Mouse (Mus musculus) Muller cell, postnatal 12 days (primary cell): Measurements from ENCODE around the gene Mtcl1.

ENCODE experiments used
- DNase-seq: peaks from one replicate; pipeline ENCODE4 v3.0.0-alpha.2; 2015; ENCODE audit errors: inconsistent ontology term

Gene Mtcl1

DNA sequence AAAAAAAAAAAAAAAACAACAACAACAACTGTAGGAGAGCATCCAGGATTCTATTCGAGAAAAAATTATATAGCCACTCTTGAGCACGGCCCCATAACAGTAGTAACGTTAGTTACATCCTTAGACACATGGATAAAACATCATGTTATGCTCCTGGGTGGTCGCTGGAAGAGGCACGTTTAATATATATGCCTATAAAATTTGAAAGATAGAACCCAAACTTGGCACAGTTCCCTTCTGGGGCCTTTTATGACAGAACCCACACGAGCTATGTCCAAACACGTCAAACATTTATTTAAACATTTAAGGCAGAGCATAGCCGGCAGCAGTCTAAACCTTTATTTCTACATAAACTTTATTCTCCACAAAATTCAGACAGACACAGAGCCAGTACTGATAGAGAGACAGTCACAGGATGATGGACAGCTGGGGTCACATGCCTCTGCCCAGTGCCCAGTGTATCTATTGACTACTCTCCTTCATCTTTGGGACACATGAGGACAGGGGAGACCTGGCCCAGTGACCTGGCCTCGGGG is 40.4 kb downstream of the Mtcl1 start:
- DNase-seq, result no peak

- DNase-seq, result no peak
These were observed 41.1 kb downstream of the Mtcl1 start for GRCm38 (mm10) chr17:66408400-66408799.

DNA sequence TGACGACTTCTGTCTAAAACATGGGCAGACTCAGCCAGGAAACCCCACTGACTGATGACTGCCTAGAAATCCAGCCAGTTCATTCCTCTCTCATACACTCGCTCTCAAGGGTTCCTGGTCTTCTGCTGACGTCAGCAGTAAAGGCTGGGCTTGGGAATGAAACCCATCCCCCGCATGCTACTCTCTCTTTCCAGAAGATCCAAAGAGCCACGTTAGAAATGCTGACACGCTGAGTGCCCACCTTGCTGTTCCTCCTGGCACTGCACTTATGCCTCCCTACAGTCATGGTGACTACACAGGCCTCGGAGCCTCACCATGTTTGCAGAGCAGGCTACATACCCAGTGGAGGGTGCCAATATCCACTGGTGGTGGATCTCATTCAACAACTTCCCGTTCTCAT is 41.7 kb downstream of the Mtcl1 start:
- DNase-seq, result no peak

GRCm38 (mm10) chr17:66405601-66406000 is 43.9 kb downstream of the Mtcl1 start:
- no peak for DNase-seq

DNA sequence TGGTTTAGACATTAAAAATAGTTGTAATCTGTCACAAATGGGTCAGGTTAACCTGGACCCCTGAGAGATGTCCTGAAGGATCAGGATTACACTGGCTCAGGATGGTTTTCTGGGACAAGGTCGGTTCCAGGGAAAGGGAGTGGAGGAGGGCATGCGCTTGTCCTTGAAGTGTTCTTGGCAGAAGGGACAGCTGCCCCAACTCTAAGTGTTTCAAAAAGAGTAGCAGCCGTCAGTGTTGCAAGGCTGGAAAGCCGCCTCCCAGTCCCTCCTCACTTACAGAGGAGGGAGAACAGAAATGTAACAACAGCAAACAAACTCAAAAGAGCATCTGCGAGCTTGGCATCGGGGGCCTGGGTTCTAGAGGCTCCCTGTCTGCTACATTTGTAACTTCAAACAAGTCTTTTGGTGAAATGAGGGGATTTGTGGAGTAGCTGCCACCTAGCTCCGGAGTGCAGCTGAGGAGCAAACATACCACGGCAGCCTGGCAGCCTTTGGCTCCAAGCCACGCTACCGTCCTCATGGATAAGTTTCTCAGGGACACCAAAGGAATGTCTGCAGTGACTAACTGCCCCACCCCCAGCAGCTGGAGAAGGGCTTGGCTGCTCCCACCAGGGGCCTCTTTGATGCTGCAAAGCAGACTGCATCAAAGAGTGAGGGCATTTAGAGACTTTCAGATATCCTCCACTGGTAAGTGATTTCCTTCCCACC is 44.5 kb downstream of the Mtcl1 start:
- DNase-seq, result peak; percentile 70

GRCm38 (mm10) chr17:66402791-66403470 is 46.6 kb downstream of the Mtcl1 start:
- no peak for DNase-seq

DNA sequence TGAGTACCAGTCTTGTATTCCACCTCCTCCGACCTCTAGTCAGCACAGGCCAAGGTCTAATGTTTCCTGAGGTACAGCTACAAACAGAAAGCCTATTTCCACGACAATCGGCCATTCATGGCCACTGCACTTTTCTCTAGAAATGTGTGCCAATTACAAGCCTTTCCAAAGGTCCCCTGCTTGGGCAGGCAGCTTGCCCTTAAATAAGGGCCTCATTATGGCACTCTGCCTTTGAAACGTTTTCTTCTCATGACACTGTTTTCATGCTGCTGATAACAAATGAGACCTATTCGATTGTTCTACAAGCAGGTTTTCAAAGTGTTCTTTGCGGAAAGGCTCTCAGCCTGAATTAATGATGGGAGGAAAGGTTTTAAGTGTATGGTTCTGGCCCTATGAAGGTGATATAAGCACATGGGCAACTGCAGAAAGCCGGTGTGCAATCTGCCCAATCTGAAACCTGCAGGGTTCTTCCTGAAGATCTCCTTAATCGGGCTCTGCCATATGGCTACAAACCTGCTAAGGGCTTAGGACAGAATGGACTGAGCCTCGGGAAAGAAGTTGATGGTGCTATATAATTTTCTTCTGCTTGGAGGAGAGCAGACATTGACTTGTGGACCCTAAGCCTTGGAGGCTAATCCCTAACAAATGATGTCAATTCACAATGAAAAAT is 47.8 kb downstream of the Mtcl1 start:
- DNase-seq, result peak; percentile 17

GRCm38 (mm10) chr17:66399780-66400179 is 49.8 kb downstream of the Mtcl1 start:
- DNase-seq, result no peak

GRCm38 (mm10) chr17:66394571-66394970 is 55.0 kb downstream of the Mtcl1 start:
- DNase-seq, result no peak

- DNase-seq, result no peak
These were observed 61.2 kb downstream of the Mtcl1 start for GRCm38 (mm10) chr17:66388307-66388706.

- DNase-seq, result no peak
These were observed 68.2 kb downstream of the Mtcl1 start for GRCm38 (mm10) chr17:66381338-66381737.

- DNase-seq, result no peak
These were observed 69.4 kb downstream of the Mtcl1 start for GRCm38 (mm10) chr17:66379900-66380857.

- DNase-seq, result no peak
These were observed 70.2 kb downstream of the Mtcl1 start for GRCm38 (mm10) chr17:66379308-66379707.

DNA sequence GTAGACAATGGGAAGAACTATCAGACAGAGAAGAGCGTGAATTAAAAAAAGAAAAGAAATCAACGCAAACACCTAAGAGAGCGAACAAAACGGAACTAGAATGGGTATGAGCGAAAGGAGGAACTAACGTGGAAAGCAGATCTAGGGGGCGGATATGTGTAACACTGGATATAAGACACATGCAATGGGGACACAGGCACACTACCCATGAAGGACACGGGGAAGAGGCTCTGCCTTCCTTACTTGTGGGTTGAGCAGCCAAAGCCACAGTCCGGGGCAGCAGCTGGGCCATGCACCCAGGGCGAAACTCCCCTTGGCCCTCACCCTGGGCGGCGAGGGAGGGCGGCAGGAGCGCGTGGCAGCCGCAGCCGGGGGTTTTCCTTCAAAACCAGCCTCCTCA is 71.4 kb downstream of the Mtcl1 start:
- no peak for DNase-seq

GRCm38 (mm10) chr17:66374633-66375272 is 74.8 kb downstream of the Mtcl1 start:
- peak; percentile 40 for DNase-seq

DNA sequence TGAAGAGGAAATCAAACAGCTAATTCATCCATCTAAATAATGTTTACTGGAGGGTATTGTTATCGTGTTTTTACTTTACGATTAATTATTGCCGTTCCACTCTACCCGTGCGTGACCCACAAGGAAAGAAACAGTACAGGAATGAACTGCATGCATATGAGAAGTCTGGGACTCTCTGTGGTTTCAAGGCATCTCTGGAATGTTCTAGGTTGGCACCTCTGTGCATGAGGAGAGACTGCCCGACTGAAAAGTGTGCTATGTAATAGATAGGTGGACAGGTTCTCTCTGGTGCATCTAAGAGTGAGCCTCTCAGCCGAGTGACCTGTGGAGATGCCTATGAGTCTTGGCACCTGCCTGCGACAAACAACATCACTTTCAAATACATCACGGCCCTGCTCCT is 78.7 kb downstream of the Mtcl1 start:
- peak; percentile 17 for DNase-seq

- no peak for DNase-seq
These were observed 79.8 kb downstream of the Mtcl1 start for GRCm38 (mm10) chr17:66369777-66370176.

- DNase-seq, result no peak
These were observed 81.4 kb downstream of the Mtcl1 start for GRCm38 (mm10) chr17:66368127-66368526.

GRCm38 (mm10) chr17:66365664-66366063 is 83.9 kb downstream of the Mtcl1 start:
- no peak for DNase-seq

DNA sequence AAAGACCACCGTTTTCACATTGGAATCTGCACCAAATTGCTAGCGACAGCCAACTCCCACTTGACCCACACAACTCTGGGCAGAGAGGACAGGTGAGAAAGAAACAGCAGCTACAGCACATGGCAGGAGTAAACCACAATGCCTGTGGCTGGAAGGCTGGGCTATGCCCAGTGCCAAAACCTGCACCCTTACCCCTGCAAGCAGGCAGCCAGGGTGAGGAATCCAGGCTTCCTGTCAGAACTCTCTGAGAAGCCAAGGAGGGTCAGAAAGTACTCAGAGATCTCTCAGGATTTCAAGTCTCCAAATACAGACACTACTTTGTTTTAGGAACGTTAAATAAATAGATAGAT is 84.3 kb downstream of the Mtcl1 start:
- no peak for DNase-seq
